Mouse (Mus musculus) layer of hippocampus, adult 11-12 months (tissue): ENCODE results near the gene Tex261.
"Not testable (repeated sequence)": the region's sequence is repeated elsewhere in the genome, so short reads cannot be mapped to it uniquely, and the experiment has no call there.

ENCODE experiments used
- DNase-seq: peaks from one replicate; pipeline ENCODE4 v3.0.0; 2022; ENCODE audit warnings: low spot score

The Tex261 gene

DNA sequence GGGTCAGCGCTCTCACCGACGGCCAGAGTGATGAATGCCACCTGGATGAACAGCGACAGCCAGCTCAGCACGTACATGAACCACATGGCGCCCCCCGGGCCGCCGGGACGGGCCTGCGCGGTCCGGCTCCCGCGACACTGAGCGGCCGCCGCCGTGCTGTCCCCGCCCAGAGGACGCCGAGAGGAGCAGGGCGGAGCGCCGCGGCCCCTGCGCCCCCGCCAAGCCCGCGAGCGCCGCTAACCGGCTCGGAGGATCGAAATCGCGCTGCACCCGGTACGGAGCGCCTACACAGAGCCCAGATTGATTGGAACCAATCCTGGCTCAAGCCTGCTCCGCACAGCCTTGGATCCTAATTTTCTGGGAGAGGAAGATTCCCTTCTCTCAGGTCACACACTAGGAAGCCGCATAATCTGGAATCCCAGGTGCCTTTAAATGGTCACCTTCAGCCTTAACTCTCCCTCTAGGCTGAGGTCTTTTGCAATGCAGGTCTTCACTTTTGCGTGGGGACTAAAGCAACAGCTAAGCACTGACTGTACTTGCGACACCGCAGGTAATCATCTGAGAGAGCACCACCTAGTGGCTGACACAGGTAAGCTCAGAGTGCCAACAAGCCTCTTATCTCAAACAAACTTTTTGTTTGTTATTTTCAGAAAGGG, at the start of gene Tex261:
Tex261 (minus strand) TSS at position 176 of the 656 bp plus-strand sequence.
- peak; percentile 89 for DNase-seq

DNA sequence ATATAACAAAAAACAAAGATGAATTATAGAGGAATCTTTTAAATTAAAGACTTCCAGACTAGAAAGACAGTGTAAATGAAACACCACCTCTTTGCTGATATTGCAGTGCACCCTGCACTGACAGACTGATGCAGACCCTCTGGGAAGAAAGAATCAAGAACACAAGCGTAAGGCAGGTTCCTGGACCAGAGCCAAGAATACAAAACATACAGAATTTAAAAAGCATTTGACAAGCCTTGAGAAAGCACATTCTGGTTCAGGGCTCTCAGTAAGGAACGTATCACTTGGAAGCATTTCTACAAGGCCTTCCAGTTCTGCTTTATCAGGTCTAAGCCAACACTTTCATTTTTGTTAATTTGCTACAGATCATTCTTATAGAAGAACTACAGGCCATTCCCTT, 46.2 kb upstream of the Tex261 start:
- DNase-seq, result no peak

DNA sequence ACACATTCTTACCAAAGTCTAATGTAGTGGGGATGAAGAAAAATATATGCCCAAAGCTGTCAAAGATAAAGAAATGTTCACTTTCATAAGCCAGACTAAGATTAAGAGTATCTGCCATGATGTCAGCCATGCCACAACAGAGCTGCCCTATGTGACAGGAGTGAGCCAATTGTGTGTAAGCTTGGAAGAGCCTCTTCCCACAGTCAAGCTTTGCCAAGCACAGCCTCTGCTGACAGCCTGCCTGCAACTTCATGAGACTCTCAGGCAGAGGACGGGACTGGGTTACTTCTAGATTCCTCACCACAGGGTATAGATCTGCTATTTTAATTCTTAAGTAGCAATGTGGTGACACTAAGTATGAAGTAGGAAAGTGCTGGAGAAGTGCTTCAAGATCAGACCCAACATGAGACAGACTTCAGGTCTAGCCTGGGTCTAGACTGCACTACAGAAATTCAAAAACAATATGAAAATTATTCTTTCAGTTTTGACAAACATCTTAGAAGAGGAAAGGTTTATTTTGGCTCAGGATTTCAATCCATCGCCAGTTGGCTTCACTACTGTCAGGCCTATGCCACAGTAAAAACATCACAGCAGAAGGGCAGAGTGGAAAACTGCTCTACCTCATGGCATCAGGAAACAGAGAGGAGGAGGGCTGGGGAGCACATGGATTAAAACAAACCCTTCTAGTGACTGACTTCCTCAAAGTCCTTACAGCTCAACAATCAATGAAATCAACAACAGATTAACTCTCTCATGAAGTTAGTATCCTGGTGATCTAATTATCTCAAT, 45.3 kb upstream of the Tex261 start:
- no peak for DNase-seq

DNA sequence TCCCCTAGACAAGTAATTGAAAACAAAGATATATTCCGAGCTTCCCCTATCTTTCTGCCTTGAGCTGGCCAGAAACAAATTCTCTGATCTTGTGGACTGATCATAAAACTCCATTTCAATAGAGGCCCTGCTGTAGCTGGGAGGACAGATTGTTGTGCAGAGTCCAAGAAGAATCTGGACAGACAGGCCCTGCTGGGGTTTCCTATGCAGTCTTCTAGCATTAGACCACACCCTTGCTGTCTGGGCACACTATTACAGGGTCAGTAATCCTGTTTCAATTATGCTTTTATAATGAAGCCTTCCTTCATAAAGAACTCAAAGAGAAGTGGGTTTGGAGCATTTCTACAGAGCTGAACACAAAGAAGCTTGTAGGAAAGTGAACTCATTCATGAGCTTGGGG, 43.4 kb upstream of the Tex261 start:
- DNase-seq, result no peak

DNA sequence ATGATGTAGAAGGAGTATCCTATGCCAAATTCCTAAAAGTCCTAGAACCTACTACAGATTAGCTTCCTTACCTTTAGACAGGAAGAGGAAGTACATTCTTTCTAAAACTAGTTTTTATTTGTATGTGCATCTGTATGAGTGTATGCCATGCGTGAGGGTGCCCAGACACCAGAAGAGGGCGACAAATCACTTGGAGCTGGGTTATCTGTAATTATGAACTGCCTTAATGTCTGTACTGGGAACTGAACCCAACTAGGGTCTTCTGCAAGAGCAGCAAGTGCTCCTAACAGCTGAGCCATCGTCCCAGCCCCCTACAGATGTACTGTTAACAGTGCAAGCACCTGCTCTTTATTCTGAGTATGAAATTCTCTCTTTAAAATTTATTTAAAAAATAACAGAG, 40.2 kb upstream of the Tex261 start:
- DNase-seq, result no peak

DNA sequence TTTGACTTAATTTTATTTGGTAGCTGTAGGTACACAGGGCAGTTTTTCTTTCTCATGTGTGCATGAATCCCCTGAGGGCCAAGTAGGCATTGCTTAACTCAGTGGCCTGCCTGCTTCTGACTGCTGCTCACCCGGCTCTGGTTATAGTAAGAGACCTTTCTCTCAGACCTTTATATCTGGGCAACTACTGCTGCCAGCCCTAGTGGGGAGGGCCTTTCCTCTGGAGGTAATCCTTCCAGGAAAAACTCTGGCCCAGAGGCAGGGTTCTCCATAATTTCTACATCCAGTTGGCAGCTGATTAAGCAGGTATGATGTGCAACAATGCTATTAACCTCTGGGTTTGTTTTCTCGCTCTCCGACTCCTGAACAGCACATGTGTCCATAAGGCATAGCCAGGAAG, 27.2 kb upstream of the Tex261 start:
- no peak for DNase-seq

DNA sequence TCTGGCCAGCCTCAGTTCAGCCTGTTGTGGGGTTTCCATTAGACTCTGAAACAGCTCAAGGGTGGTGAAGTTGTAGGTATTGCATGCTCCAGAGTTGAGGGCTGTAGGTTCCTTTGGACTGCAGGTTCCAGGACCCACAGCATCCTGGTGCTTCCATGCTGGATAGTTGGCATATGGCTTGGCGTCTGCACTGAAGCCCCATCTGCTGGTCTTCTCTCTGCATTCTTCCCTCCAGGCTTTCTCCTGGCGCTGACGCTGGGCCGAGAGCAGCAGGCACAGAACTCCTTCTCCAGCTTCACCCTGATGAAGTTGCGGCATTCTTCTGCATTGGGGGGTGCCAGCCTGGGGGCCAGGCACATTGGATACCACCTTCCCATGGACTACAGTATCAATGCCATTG, 26.4 kb upstream of the Tex261 start:
- peak; percentile 36 for DNase-seq

DNA sequence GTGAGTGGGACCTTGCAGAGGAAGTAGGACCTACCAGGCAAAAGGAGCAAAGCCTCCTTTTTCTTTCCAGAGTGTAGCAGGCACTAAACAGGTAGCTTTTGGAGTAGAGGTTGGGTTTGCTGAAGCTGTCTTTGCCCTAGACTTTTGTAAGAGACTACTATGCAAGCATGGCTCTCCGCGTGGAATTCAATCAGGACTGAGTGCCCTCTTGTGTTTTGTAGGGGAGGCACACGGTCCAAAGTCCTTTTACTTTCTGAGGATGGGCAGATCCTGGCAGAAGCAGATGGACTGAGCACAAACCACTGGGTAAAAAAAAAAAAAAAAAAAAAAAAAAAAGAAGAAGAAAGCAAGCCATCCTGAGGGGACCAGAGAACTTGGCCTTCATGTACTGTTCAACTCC, 21.1 kb upstream of the Tex261 start:
- DNase-seq, result no peak

DNA sequence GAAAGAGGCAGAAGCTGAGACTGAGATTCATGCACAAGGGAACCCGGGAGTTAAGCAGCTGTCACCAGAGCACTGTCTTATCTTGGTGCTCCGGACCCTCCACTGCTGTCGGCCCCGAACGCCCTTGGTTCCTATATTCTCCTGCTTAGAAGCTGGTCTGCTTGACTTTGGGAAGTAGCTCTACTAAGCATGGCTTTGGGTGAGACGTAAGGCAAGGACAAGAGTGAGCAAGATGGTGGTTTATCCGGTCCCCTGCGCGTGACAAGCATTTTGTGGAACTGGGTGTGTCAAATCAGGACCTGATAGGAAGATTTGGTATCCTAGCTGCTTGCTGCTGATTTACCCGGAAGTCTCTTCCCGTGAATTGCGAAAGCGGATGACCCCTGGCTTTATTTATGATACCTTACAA, 19.9 kb upstream of the Tex261 start:
- peak; percentile 53 for DNase-seq

DNA sequence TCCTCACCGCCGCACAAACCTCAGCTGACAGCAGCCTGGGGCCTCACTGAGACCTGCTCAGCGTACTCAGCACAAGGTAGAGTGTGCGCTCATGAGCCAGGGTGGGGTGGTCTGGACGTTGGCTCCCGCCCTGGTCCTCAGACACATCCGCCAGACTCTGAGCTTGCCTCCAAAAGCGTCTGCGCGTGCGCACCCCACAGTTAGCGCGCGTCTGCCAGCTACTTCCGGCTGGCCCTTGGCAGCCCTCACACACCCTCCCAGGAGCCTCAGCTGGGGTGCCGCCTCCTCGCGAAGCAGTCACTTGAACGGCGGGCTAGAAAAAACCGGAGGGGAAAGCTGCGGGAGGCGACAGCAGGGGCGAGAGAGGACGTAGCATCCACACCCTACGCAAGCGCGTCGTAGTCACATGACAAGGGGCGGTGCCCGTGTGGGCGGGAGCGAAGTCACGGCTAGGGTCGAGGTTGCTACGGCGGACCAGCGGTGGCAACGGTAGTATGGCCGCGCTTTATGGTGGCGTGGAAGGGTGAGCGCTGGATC, 19.2 kb upstream of the Tex261 start, which contains the start of gene Nagk:
Nagk (plus strand) TSS at position 223 of the 537 bp plus-strand sequence.
- DNase-seq, result peak; percentile 93

DNA sequence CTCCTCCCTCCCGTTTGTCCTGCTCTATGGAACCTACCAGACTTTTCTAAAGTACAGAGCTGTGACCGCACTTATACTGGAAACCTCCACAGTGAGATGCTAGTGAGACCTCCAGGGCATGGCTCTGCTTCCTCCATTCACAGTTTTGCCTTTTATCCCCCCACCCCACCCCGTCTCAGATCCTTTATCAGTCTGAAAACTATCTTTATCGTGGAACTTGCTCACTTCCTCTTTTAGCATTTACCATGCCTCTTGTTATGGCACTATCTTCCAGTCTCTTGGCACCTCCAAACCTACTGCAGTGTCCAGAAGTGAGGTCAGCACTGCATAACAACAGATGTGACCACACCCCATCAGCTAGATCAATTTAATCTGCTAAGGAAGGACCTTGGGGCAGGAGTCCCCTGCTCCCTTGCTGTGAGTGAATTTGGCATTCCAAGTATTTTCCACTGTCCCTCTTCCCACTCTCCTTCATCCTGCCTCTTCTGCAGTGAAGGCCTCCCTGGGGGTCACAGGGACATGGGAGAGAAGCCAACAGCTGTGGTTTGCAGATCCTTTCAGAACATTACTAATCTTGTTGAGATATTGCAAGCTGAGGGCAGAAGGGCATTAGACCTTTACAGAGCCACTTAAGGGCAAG, 15.8 kb upstream of the Tex261 start:
- no peak for DNase-seq

DNA sequence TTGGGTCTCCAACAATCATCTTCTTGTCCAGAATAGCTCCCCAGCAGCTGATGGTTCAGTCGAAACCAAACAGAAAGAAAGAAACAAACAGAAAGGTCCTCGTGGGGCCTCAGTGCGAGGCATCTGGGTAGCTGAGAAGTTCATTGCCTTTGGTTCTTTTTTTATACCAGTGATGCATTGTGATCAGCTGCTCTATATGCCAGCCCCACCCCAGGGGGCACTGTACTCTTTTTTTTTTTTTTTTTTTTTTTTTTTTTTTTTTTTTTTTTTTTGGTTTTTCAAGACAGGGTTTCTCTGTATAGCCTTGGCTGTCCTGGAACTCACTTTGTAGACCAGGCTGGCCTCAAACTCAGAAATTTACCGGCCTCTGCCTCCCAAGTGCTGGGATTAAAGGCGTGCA, 14.9 kb upstream of the Tex261 start:
- not testable (repeated sequence) for DNase-seq

DNA sequence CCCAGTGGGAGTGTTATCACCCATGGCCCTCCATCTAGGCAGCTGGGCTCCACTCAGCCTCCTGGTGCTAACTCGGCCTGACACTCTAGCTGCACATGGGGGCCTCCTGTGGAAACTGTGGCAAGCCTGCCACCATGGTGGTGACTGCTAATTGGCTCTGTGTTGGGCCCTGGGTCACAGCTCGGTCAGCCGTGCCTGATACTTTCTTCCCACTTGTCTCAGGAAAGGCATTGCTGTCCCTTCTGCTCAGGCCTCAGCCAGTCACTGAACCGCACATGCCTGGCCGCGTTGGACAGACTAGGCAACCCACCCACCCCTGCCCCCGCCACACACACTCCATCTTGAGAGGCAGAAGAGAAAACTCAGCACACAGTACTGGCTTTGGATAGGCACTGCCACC, 12.9 kb upstream of the Tex261 start:
- no peak for DNase-seq

DNA sequence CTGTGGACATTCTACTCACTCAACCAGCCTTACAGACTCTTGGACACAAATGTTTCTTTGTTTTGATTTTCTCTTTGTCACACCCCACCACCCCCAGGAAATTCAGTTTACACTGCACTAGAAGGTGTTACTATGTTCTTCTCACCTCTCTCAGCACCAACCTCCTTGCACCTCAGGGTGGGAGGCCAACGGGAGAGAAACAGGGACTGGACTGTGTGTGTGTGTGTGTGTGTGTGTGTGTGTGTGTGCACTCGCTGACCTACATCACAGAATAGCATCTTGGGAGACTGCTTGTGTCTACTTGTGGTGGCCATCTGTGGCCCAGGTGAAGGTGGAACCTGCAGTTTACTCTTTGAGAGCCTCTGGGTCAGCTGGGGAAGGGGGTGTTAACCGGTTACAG, 10.8 kb upstream of the Tex261 start:
- no peak for DNase-seq

DNA sequence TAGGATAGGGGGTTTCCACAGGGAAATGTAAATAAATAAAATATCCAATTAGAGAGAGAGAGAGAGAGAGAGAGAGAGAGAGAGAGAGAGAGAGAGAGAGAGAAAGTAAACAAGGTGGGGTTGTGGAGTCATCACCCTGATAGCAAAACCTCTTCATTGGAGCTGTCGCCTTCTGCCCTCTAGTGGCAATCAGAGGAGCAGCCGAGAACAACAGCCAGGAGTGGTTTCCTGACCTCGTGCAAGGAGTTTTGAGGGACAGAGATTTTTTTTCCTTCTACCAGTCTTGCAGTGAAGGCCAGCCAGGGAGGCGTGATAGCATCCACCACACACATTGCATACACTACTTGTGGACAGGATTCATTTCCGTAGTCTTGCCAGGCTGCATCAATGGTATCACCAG, 3.4 kb upstream of the Tex261 start:
- DNase-seq, result no peak

DNA sequence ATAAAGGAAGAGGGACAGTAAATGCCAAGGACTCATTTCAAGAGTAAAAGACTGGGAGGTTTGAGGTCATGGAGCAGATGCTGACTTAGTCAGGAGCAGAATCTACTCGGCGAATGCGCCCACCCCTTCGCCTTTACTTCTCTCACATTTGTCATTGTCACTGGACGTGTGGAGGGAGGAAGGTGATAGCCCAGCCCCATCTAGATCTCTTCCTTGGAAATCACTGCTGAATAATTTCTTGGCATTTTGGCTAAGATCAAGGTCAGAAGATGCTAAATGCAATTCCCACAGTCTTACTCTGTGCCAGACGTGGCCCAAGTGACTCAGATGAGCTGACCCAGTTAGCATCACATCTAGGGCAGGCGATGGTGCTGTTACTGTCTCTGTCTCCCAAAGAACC, 2.7 kb upstream of the Tex261 start:
- DNase-seq, result no peak

DNA sequence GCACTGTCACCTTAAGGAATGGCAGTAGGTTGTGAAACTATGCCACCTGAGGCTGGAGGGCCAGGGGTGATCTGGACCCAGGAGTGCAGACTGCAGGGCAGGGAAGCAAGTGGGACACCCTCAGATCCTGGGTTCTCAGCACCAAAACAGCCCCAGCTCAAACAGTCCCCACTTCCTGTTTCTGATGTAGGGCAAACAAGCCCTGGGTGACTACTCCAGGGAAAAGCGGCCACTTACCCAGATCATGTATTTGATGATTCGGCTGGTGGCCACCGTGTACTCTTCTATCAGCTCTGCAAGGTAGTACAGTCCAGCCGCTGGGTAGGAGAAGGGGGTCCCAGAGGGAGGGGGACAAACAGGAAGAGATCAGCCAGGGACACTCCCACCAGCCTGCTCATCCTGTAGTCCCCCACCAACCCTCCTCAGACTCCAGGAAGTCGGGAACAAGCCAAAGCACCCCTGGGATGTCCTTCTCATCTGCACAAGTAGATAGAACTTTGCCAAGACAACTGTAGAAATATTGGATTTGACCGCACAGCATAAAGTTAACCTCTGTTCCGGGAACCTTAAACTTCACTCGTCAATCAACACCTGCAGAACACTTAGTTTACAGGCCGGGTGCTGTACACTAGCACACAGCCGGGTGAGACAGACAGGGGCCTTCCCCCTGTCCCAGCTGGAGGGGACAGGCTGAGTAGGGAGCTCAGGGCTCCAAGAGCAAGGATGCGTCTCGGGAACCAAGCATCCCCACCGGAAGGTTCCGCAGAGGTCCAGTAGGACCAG, 641 bp downstream of the Tex261 start:
- no peak for DNase-seq

DNA sequence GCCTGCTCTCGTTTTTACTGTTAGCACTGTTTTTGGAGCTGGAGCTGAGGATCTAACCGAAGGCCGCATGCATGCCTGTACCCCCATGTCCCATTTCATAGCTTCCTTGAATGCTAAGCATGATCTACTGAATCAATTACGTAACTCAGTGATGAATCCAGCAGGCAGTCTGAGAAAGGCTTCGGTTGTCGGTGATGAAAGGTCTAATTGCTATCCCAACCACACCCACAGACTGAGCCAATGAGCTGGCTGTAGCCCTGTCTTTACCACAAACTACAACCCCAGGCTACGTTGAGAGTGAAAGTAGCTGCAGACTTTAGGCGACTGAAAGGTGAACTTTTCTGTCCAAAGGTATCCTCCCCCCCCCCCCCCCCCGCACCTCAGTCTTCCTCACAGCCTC, 1.5 kb downstream of the Tex261 start:
- no peak for DNase-seq

DNA sequence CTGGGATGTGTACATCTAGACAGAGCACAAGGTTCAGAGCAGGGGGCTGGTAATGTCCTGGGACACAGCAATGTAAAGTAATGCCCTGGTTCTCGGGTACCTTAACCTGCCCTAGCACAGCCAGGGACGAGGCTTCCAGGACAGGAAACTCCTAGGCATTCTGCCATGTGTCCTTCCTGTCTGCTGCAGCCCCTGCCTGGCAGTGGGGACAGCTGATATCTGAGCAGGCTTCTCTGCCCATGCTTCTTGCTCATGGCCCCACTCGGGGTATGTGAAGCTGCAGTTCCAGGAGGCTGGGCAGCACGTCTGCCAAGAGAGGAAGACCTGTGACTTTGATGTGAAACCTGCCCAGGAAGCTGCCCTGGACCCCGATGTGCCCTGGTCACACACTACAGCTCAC, 7.1 kb downstream of the Tex261 start:
- DNase-seq, result no peak

DNA sequence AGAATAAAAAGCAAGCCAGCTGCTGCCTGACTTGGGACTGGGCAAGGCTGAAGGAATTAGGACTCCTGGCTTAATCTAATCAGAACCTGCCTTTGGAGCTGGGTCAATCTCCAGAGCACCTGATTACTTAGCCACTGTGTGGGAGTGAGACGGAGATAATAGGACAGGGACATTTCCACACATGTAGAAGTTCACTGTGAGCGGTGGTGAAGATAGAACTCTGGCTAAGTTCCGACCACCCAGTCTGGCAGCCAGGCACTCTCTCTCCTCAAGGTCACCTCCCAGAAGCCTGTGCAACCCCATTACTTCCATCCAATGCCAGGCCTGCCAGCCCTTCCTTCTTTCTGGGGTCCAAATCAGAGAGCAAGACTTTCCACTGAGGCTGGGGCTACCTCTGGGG, 8.6 kb downstream of the Tex261 start:
- DNase-seq, result no peak

DNA sequence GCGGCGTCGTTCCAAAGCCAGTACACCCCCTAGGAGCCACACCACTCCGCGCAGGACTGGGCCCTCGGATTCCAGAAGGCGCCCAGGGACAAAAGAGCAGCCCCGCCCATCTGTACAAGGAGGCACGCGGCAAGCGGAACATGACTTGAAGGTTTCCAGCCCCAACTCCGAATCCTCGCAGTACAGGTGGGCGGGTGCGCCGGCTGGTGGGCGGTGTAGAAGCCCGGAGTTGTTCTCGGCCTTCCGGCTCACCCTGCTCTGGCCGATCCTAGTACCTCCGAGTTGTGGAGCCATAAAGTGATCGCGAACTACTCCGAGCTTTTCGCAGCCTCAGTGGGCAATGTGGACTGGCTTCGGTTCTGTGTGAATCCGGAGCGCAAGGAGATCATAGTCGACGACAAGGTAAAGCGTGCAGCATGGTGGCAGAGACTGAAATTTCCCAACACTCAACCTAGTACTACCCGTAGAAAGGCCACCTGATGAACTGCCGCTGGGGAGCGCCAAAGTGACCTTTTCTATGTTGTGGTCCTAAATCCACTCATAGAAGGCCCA, 12.7 kb downstream of the Tex261 start:
- no peak for DNase-seq

DNA sequence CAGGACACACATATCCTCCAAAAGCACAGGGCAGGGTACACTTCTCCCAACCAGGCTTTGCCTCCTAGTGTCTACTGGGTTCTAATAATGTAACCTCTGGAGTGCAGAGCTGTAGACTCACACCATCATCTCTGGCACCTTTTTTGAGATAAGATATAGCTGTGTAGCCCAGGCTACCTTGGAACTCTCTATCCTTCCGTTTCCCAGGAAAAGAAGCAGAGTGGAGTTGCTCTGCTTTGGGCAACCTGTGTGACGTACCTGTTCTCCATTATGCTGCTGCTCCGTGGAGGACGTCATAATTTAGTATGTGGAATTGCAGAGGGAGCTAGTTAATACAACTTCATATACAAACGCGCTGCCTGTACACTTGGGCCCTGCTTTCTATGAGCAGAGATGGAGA, 13.3 kb downstream of the Tex261 start, which contains the start of gene Ankrd53:
Ankrd53 (plus strand) TSS at position 301 of the 400 bp plus-strand sequence.
- DNase-seq, result no peak
